Mouse (Mus musculus) brain, embryonic 14.5 days (tissue): Measurements from ENCODE around the gene Hmmr.

Source experiments
- CTCF ChIP-seq: fragments of 200-500 bp; IDR thresholded peaks from 2 replicates; pipeline ENCODE4 v1.5.1; 2012; ENCODE audit warnings: inconsistent platforms, mild to moderate bottlenecking, moderate library complexity, borderline replicate concordance; ENCODE audit not compliant: insufficient read depth, insufficient read length; ENCODE audit errors: extremely low read depth
- POLR2A ChIP-seq: fragments of 200-500 bp; IDR thresholded peaks from 2 replicates; pipeline ENCODE4 v1.6.1; 2012; ENCODE audit warnings: mild to moderate bottlenecking, inconsistent platforms, borderline replicate concordance; ENCODE audit not compliant: poor library complexity, insufficient read depth, insufficient read length, severe bottlenecking; ENCODE audit errors: extremely low read depth

- TF ChIP-seq CTCF (no peak), POLR2A (peak; percentile 31; the same call in 1 of the 2 replicates)
Measured at GRCm38 (mm10) chr11:40755109-40755627, 21.9 kb upstream of the Hmmr start, which contains the start of gene Ccng1.
